Mouse (Mus musculus) kidney, adult 11 months (tissue): ENCODE results near the gene Nkx3-2.

Experiments
- DNase-seq: peaks from one replicate; pipeline ENCODE4 v3.0.0; 2022

The Nkx3-2 gene

DNA sequence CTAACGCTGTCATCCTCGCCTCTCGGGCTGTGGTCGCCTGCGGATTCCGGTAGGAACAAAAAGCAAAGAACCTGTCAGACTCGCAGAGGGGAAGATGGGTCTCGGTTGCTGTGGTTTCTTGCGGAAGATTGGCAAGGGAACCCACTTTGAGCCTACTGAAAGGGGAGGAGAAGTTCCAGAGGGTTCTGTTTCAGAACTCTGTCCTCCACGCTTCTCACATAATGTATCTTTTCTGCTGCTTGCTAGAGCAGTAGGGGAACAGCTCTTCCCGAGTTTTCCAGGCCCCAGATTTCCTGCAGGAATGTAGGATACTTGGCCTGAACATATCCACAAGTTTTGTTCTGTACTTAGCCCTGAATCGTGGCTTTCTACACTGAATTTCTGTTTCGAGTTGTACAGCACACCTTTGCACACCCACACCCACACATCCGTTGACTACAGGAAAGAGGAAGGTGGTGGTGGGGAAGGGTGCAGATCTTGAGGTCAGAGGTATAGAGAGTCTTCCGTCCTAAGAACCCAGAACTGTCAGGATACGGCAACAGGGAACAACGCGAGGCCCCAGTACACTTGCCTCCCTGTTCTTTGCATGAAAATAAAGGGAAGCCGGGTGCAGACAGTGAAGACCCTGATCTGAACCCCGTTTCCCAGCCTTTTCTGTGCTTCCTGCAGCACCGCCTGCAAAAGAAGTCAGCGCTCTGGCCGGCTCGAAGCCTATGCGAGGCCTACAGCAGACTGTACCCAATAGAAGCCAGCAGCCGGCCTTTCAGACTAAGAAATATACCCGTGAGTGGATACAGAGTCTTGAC is 2.0 kb downstream of the Nkx3-2 start:
- no peak for DNase-seq

DNA sequence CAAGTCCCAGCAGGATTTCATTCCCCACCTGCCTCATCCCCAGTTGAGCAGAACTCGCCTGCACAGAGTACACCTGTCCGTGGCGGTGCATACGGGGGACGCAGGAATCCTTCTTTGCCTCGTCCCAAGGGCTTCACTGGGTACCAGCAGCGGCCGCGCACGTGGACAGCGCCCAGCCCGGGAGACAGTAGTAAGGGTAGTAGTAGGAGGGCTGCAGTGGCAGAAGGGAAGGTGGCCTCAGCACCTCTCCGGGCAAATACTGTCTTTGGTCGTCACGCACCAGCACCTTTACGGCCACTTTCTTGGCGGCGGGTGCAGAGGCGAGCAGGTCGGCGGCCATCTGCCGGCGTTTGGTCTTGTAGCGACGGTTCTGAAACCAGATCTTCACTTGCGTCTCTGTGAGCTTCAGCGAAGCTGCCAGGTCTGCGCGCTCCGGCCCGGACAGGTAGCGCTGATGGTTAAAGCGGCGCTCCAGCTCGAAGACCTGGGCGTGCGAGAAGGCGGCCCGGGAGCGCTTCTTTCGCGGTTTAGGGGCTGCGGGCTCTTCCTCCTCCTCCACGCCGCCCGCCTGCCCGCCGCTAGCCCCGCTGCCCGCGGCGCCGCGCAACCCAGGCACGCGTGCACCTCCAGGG is 2.7 kb downstream of the Nkx3-2 start:
- no peak for DNase-seq

DNA sequence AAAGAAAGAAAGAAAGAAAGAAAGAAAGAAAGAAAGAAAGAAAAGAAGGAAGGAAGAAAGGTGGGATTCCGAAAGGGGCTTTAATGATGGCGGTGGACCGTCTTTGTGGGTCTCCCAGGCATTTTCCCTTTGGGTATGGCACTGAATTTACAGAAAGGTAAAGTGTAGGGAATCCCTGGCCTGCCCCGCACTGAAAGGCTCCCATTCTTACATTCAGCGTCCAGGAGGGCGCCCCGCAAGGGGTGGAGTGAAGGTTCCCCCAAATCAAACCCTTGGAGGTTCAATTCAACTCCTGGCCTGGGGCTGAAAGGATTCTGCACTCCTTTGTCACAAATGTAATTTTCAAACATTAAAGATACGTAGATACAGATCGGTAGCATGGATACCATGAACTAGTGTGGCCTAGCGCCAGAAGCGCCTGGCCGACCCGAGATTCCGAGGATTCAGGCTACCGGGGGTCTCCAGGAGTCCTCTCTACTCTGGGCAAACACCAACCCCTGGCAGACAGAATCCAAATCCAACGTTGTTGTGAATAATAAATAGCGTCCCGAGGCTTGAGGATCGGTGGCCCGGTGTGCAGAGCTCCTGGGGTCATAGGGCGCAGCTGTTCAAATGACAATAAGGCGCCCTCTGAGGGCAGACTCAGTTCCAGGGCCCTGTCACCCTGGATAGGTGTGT is 3.3 kb downstream of the Nkx3-2 start:
- no peak for DNase-seq

DNA sequence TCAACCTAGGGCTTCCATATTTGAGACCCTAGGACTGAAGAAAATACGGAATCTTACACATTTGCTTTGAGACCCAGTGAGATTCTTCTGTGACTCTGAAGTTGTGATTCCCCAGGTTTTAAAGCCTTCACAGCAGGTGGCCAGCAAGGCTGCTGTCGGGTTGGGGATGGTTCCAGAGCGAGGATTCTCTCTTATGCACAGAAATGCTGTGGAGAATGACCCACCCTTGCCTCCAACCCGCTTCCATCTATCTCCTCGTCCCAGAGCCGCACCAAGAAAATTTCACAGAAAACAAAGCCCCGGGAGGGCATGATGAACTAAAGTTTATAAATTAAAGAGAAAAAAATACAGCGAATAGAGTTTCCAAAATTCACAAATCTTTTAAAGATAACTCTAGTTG is 4.2 kb downstream of the Nkx3-2 start:
- DNase-seq = no peak

DNA sequence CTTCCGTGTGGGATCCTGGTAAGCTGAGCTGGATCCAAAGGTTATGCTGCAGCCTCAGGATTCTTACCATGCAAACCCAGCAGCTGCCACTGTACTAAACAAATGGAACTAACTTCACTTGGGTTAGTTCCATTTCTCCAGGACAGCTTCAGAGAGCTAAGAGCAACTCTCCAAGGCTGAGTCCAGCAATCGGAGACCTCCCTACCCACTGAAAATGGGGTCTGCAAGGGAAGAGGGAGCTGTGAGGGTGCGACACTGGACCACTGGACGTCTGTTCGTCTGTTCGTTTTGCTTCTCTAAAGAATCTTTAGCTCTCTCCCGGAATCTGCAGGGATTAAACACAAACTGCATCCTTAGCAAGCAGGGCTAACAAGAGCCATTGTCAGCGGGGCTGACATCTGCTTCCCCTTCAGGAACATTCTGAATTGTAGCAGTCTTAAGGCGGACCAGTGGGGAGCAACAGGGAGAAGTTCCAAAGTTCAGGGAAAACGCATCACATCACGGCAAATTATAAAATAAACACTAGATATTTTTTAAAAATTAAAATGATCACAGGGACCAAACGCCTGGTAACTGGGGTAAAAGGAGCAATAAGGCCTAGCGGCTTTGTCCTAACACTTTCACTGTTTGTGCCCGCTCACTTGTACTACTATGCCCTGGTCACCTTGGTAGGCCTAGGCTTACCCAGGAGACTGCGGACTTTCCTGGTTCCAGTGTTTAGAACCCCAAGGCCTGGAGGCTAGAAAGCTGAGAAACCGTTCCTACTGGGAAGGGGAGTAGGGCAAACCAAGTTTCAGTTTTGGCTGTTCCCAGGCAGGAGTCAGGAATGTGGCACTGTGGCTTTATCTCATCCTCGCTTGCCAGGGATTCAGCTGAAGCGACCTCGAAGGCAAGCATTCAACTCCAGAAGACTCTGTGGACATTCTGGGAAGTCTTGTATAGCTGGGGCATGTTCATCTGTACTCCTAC is 5.3 kb downstream of the Nkx3-2 start:
- no peak for DNase-seq

DNA sequence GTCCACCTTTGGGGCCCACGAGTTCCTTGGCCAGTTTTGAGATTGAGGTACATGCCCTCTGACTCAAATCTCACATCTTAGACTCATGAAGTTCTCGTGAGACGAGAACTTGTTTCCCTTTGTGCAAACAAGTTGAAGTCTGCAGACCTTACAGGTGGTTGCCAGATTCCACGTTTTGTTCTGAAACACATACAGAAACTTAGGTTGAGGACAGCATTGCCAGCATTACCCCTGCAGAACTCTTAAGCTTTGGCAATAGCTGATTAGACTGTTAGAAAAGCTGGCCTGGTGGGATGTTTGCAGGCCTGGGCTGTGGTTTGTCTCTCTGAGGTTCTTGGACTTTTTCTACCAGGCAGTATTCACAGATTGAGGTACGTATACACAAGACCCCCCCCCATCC is 7.0 kb downstream of the Nkx3-2 start:
- no peak for DNase-seq

DNA sequence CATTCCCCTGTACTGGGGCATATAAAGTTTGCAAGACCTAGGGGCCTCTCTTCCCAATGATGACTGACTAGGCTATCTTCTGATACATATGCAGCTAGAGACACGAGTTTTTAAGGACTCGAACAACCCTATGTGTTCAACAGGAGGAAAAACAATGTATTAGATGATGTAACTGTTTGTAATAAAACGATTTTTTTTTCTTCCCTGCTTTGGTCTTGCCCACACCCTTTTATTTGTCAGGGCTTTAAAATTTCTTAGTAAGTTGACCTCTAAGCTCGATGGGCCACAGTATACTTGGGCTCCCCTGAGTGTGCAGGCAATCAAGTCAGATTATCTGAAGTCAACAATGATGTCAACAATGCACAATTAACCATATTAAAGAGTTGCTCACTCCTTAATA is 7.9 kb downstream of the Nkx3-2 start:
- no peak for DNase-seq

DNA sequence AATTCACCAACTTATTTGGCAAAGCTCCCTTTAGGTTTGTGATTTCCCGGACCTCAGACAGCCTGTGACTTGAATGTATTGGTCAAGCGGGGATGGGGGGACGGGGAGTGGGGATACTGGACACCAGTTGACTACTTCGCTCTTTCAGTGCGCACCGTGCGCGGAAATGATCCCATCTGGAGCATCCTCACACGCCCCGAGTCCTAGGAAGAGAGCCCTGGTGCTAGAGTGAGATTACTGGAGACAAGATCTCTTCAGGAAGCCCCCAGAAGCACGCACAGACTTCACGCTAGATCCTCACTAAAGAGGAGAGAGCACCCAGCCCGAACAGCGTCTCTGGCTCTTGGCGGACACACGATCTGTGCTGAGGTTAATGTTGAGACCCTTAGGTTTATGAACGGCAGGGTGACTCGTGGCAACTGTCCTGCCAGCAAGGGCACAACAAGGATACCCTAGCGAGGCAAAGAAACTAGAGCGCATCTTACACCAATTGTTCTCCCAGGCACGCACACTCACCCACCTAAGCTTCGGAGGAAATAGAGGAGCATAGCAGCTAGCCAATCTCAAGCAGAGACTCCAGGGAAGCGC is 8.8 kb downstream of the Nkx3-2 start:
- DNase-seq = no peak

DNA sequence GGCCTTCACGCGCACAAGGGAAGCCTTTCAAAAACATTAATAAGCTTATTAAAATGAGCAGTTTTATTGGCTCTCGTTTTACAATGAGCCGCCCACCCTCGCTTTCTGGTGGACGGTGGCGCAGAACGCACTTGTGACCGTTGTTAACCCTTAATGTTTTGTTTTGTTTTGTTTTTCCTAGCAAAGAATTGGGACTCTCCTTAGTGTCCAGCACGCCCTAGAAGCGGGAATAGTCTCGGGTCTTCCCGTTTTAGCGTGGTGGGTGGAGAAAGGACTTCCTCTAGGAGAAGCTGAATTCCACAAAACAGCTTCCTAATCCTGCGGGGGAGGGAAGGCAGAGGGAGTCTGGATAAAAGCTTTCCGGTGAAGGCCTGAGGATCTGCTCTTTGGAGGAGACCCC is 9.5 kb downstream of the Nkx3-2 start:
- no peak for DNase-seq

DNA sequence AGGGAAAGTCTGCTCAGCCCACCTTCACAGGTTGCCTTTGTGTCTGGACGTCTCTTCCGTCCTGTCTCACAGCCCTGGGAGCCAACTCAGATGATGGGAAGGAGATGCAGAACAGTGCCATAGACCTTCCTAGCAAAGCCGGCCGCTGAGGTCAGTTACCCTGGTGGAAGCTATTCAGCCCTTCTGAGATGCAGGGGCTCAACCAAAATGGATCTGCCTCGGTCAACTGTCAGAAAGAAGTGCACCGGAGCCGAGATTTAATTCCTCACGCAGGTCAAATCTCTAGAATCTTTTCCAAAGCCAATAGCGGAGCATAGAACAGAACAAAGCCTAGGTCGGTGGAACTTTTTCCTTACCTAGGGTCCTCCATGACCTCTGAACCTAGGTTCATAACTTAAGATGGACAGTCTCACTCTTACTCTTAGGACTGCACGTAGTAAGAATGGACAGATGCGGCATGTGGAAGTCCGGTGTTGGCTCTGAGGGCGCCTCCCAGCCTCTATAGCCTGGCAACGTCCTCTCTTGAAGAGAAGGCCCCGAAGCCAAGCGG is 10.0 kb downstream of the Nkx3-2 start:
- no peak for DNase-seq

DNA sequence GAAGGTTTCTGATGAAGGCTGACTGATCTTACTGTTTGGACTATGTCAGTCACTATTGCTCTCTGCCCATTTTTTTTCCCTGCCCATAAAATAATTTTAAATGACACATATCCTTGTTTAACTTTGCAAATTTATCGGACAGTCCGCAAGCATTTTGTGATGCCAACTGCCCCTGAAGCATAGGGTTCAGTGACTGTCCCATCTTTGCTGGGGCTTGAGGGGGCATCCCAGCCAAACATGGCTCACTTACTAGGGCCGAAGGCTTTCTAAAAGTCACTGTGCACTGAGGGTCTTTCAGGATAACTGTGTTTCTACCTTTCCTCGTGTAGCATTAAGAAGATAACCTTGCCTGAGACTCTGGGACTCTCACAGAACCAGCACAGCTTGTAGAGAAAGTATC is 11.6 kb downstream of the Nkx3-2 start:
- DNase-seq = no peak

DNA sequence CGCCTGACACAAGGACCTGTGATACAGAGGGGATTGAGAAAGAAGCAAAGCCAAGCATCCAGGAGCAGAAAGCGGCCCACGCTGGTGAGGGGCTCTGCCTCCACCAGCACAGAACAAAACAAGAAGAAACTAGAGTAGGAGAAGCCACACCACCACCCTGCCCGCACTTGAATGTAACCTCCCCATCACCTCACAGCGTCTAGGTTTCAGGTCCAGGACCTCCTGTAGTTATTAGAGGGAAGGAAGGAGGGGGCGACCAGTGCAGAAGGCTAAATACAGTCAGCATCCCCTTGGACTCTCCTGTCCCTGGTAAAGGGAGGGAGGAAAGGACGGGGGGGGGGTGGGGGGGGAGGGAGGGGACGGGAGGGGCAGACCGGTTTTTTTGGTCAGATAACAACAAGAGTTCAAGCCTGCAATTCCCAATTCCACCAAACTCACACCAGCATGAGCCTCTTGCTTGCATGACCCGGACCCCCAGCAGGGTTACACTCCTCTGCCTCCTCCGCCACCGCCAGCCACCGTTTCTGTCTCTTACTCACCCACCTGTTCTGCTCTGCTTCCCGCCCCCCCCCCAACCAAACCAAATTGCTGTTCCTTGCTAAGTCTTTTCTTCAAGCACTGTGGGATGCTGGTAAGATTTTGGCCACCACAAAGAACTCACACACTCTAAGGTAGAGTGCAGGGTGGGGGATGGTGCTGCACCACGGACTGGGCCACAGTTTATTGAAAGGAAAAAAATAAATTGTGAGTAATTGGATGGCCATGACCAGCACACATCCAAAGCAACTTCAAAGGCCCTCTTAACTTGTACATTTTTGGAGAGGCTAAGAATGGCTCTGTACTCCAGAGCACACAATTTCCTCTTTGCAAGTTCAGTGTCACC is 19.2 kb downstream of the Nkx3-2 start:
- no peak for DNase-seq

DNA sequence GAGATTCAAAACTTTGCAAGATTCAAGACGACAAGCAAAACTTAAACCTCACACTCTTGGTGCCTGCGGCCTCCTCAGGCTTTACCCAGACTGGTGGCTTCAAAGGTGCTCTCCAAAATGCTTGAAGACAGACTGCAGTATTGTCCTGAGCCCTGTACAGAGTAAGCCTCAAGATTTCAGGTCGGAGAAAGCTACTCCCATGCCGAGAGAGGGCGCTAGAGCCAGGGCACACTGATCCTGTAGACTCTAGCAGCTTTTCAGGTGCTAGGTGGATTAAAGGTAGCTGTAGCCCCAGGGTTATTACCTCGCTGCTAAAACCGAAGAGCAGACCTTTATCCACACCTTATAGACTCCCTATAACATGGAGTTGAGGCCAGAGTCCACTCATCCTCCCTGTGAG is 20.1 kb downstream of the Nkx3-2 start:
- DNase-seq = no peak

DNA sequence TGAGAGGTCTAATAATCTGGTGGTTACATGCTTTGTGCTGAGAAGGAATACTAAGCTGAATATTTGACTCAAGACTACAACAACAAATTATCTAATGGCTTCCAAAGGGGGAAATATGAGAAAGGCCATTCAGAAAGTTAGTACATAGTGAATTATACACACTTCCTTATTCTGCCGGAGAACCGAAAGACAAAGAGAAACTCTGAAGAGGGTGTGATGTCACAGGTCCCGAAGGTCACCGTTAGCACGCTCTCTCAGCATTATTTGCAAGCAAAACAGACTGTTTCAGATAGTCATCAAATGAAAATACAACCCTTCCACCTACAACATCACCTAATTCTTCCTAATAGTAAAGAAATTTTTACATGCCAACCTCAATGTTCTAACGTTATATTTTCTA is 25.5 kb downstream of the Nkx3-2 start:
- no peak for DNase-seq

DNA sequence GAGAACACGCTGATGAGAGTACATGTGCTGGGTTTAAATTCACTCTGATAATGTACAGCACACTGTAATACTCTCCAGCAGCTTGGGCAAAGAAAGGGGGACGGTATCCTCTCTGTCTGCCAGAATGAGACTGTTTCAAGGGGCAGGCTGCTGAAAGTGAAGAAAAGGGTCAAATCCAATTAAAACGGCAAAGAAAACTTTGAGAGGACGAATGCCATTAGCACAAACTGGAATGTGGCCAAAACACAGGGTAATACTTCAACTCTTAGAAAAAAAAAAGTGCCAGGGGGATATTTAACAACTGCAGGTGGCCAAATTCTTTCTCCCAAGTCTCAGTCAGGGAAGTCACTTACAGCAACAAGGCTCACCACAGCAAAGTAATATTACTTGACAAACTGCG is 27.3 kb downstream of the Nkx3-2 start:
- DNase-seq = no peak

DNA sequence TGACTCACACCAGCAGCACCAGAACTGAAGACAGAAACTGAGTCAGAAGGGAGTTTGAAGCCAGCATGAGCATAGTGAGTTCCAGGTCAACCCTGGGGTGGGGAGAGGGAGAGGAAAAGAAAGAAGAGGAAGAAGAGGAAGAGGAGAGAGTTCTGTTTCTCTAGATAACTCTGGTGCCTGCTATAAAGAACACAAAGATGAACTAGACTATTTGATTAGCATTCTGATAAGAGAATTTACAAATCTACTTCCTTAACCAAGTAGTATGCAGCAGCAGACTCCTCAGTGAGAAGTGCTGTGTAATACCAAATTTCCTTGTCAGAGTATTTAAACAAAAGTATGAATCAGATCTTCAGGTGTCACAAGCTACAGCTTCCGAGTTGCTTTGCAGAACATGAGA is 37.3 kb downstream of the Nkx3-2 start:
- no peak for DNase-seq

DNA sequence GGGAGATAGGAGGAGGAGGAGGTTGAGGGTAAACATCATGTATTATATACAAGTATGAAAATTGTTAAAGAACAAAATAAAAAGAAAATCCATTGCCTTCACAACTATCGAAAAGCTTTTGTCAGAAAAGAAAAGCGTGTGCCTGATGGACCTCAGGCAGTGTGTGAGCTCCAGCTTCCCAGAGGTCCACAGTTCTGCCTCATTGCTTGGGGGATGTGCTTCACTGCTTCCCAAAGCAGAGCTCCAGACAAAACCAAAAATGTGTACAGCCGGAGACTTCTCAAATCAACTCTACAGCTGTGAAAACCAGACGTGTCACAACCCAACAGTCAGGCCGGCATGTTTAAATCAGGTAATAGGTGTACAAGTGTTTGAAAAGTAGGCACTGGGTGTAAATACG is 38.7 kb downstream of the Nkx3-2 start:
- no peak for DNase-seq
